Mouse (Mus musculus) cerebral cortex, adult 2 months (tissue): ENCODE data around the gene Trmt10b.

ENCODE experiments used
- WGBS: fragments of 180-500 bp; shearing (Covaris S2); methylation state at CpG from one replicate; pipeline ENCODE4 v1.1.7; 2018; 5-methylcytosine and 5-hydroxymethylcytosine counted together

Gene Trmt10b

GRCm38 (mm10) chr4:45296662-45297564, at the start of gene Trmt10b:
Trmt10b (plus strand) TSS chr4:45297127.
- 15% methylated on average over 27 of the region's 27 CpGs for WGBS

GRCm38 (mm10) chr4:45251265-45251664, 45.7 kb upstream of the Trmt10b start:
- WGBS = 51% methylated on average over 8 of the region's 8 CpGs

GRCm38 (mm10) chr4:45252861-45253262, 44.1 kb upstream of the Trmt10b start:
- WGBS = 59% methylated on average over 9 of the region's 9 CpGs

GRCm38 (mm10) chr4:45253839-45254601, 42.9 kb upstream of the Trmt10b start:
- 36% methylated on average over 11 of the region's 11 CpGs for WGBS

- 30% methylated on average over 4 of the region's 4 CpGs for WGBS
Measured at GRCm38 (mm10) chr4:45259232-45259832, 37.6 kb upstream of the Trmt10b start.

GRCm38 (mm10) chr4:45261551-45261950, 35.4 kb upstream of the Trmt10b start:
- WGBS = 73% methylated on average over 4 of the region's 4 CpGs

GRCm38 (mm10) chr4:45267883-45268282, 29.0 kb upstream of the Trmt10b start:
- 68% methylated on average over 3 of the region's 3 CpGs for WGBS

- WGBS = 62% methylated on average over 10 of the region's 10 CpGs
Measured at GRCm38 (mm10) chr4:45271041-45271452, 25.9 kb upstream of the Trmt10b start.

- WGBS = 84% methylated on average over 8 of the region's 8 CpGs
Measured at GRCm38 (mm10) chr4:45275770-45276169, 21.2 kb upstream of the Trmt10b start.

- WGBS = 71% methylated on average over 8 of the region's 8 CpGs
Measured at GRCm38 (mm10) chr4:45279292-45279691, 17.6 kb upstream of the Trmt10b start.

- WGBS = 17% methylated on average over 4 of the region's 4 CpGs
Measured at GRCm38 (mm10) chr4:45279981-45280548, 16.9 kb upstream of the Trmt10b start.

GRCm38 (mm10) chr4:45286318-45286717, 10.6 kb upstream of the Trmt10b start:
- WGBS = 57% methylated on average over 3 of the region's 3 CpGs

GRCm38 (mm10) chr4:45287906-45288305, 9.0 kb upstream of the Trmt10b start:
- 84% methylated on average over 5 of the region's 5 CpGs for WGBS

- WGBS = 97% methylated on average over 14 of the region's 14 CpGs
Measured at GRCm38 (mm10) chr4:45305536-45305935, 8.6 kb downstream of the Trmt10b start.

- 30% methylated on average over 11 of the region's 11 CpGs for WGBS
Measured at GRCm38 (mm10) chr4:45308046-45308445, 11.1 kb downstream of the Trmt10b start.

GRCm38 (mm10) chr4:45308606-45309005, 11.7 kb downstream of the Trmt10b start:
- WGBS = 90% methylated on average over 6 of the region's 6 CpGs

GRCm38 (mm10) chr4:45311056-45311455, 14.1 kb downstream of the Trmt10b start:
- WGBS = 100% methylated on average over 2 of the region's 2 CpGs

GRCm38 (mm10) chr4:45320159-45320816, 23.4 kb downstream of the Trmt10b start:
- WGBS = under 1% methylated on average over 56 of the region's 56 CpGs

- WGBS = 49% methylated on average over 7 of the region's 7 CpGs
Measured at GRCm38 (mm10) chr4:45331139-45331538, 34.2 kb downstream of the Trmt10b start.

- WGBS = 69% methylated on average over 3 of the region's 3 CpGs
Measured at GRCm38 (mm10) chr4:45332466-45332865, 35.5 kb downstream of the Trmt10b start.

GRCm38 (mm10) chr4:45341226-45341625, 44.3 kb downstream of the Trmt10b start:
- WGBS = 62% methylated on average over 9 of the region's 9 CpGs
